Mouse (Mus musculus) c-Kit-positive CD71-negative TER-119-negative erythroid progenitor cells, embryonic 14.5 days (primary cell): ENCODE results near the gene Tph1.
"Not testable (repeated sequence)": the region's sequence is repeated elsewhere in the genome, so short reads cannot be mapped to it uniquely, and the experiment has no call there.

ENCODE experiments used
- DNase-seq: peaks from one replicate; pipeline ENCODE4 v3.0.0-alpha.2; 2013; ENCODE audit warnings: low read depth

Tph1 gene

DNA sequence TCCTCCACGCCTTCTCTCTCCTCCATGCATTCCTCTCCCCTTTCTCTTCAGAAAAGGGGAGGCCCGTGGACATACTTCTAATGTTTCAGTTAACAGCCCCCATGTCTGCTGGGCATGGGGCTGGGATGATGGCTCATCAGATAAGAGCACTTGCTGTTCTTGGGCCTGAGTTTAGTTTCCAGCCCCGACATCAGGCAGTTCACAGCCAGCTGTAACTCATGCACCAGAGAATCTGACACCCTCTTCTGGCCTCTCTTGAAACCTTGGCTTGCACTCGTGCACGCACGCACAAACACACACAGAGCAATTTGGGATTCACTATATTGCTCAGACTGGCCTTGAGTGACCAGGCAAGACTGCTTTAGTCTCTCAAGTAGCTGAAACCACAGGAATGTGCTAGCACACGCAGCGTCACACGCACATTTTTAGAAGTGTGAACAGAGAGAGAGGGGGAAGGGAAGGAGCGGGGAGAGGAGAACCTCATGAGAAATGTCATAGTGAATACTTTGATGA, at the start of gene Tph1:
Gene Tph1, minus strand, starts transcription at position 378 of the 513 bp plus-strand sequence.
- DNase-seq: no peak

DNA sequence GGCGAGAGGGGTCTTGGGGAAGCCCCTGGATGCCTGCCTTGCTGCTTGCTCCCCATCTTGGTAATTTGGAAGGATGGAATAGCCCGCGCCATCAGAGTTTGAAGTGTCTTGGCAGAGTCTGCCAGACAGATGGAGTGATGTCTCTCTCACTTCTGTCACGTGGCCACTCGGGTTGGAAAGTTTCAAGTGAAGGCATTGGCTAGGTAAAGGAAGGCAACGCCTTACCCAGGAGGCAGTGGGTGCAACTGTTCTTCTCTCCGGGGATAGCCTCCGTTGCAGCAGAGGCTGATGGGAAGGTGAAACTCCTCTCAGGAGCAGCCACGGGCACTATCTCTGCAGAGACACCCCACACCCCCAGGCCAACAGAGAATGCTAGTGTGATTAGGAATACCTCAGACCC, 48.1 kb upstream of the Tph1 start:
- no peak for DNase-seq

DNA sequence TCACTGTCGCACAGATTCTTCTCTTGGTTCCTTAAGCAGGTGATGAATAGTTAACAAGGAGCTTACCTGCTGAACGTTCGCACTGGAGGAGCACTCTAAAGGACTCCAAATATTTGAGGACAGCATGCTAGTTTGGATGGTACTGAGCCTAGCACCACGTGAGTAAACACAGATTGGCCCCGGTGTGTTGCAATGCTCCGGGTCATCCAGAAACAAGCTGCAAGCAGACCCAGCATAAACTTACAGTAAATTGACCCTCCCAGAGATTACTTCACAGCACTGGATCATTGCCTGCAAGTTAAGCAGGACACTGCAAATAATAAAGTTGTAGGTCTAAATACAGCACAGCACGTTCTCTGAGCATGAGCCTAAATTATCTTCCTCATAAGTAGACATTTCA, 47.2 kb upstream of the Tph1 start:
- no peak for DNase-seq

DNA sequence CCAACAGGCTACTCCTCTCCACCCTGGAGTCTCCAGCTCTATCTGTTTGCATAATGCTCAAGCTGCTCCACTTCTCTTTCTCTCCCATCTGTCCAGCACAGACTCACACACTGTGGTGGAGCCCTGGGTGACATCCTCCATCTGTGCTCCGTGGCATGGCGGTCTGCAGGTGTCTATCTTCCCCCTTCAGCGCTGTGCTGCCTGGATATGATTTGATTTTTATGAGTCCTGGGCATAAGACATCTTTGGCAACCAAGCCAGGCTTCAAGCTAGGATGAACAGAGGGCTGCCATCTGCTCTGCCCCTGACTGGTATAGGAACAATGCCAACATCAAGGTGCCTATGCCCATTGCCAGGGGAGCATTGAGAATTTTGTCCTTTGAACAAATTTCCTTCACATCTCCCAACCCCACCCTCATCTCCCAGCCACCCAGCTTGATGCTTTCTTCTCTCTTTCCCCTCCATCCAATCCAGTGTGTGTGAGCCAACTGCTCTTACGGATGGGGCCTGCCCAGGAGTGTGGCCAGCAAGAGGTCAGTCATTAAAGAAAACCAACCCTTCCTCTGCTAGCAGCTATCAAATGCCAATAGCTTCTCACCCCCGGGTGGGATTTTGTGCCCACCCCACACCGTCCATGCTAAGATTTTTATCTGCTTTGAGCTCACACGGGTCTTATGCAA, 46.4 kb upstream of the Tph1 start:
- DNase-seq: no peak

DNA sequence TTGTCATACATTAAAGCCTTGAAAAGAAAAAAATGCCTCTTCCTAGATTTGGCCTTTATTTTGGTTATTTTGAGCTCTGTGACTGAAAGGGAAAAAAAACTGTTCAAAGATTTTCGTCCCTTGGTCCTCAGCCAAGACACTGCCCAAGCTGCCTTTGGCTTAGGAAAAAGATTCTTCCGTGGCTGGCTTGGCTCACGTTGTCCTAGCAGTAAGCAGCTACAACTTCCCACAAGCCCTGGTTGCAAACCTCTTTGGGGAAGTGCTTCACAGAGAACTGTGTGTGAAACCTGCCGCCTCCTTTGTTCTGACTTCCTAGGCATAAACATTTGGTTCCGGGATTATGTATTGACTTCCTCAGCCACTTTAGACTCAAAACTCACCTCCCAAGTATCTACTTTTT, 44.6 kb upstream of the Tph1 start:
- no peak for DNase-seq

DNA sequence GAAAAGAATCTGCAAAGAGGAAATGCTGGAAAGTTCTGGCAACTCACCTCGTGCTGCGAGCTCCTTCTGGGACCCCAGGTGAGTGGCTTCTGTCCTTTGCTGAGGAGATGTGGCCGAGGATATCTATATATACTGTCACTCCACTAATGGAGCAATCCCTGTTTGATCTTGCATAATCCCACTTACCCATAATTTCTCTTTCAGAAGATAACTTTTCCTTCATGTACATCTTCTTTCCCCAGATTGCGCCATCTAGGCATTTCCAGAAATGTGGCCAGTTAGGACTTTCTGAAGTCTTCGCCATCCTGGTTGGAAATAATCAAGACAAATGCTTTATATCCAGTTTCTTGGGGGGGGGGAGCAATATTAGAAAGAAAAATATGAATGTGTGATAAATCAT, 43.3 kb upstream of the Tph1 start, which contains the start of gene Saa3:
Gene Saa3, minus strand, starts transcription at position 101 of the 400 bp plus-strand sequence.
- DNase-seq: no peak

DNA sequence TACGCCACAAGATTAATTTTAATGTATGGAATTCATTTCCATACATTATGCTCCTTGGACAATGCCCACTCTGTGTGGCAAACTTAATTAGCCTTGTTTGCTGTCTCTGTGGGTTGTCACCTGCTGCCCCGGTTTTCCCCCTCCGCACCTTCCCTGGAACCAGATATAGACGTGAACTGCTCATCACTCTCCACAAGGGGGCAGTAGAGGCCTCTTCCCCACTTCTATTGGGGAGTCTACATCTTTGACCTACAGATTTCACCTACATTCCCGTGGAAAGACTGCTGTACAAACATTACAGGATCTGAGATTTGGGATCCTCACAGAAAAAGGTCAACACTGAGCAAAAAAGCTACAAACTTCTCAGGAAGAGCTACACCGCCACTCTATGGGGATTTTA, 42.2 kb upstream of the Tph1 start:
- DNase-seq: peak; percentile 72

DNA sequence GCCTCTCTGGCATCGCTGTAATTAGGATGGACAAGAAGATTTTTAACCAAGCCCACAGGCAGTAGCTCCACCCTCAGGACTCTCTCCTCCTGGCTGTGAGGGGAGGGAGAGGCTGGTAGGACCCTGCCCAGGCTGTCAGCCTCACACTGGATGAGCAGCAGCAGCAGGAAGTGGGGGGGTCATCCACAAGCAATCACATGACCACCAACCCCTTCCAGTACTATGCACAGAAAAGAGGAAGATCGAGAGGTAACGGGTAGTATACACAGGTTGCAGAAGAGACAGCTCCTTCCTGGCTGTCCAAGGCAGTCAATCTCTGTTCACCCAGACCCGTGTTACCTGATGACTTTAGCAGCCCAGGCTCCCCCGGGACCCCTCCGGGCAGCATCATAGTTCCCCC, 39.9 kb upstream of the Tph1 start:
- DNase-seq: no peak

DNA sequence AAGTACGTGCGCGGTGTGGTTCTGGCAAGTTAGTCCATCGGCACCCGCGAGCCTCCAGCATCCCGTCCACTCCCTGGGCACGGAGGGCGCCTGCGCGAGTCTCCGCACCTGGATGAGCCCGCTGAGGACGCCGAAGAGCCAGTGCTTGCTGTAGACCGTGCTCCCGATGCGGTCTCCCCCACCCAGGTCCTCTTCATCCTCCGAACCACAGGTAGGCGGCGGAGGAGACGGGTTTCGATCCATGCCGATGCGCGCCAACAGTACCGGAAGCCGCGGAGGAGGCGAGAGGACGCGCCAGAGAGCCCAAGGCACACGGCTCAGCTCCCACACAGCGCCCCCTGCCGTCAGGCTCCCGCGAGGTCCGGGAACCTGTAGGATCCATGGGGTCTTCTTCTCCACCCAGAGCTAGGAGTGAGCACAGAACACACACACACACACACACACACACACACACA, 38.1 kb upstream of the Tph1 start, which contains the start of gene Saal1:
Gene Saal1, minus strand, starts transcription at position 291 of the 455 bp plus-strand sequence.
- peak; percentile 90 for DNase-seq

DNA sequence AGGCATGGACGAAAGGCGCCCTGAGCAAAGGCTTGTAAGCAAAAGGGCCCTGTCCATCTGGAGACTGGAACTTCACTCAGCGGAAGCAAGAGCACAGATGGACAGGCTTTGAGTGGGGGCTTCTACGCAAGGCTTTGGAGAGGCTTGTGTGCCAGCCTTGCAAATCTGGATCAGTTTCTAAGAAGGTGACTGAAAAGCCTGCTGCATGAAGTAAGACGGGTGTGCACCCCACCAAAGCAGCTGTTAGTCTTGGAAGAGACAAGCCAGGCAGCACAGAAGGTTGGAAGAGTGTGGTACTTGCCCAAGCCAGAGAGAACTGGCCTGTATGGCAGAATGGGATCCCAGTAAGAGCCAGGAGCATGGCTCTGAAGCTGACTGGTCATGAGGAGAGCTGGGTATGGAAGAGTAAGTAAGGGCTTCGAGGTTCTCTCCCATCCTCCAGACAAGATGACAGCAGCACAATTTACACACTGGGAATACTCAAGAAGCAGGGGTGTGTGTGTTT, 28.2 kb upstream of the Tph1 start:
- no peak for DNase-seq

DNA sequence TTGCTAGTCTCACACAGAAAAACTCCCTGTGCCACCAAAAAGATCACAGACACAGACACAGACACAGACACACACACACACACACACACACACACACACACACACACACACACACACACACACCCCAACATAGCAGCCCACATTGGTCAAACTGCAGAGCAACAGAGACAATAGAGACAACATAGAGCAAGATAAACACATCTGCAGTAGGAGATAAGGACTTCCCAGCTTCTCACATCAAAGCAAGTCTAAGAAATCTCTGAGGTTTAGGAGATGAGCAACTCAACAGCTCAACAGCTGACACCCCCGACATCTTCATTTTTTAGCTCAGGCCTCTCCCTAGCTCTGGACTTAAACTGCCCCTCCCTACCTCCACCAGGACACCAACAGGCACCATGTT, 24.4 kb upstream of the Tph1 start:
- no peak for DNase-seq

DNA sequence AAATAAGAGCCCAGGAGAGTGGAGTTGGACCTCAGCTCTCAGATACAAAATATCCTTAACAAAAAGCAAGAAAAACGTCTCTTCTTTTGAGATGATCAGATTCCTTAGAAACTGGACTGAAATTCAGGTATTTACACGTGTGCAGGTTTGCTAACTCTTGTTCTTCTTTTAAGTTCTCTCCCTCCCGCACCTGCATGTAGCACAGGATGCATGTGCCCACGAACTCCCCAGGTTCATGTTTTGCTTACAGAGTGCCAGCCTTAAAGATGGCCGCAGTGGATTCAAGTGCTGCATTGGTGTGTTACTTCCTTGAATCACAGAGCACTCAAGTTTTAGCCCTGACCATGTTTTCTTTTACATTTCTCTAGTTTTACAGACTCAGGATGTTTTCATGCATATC, 14.5 kb upstream of the Tph1 start:
- DNase-seq: no peak

DNA sequence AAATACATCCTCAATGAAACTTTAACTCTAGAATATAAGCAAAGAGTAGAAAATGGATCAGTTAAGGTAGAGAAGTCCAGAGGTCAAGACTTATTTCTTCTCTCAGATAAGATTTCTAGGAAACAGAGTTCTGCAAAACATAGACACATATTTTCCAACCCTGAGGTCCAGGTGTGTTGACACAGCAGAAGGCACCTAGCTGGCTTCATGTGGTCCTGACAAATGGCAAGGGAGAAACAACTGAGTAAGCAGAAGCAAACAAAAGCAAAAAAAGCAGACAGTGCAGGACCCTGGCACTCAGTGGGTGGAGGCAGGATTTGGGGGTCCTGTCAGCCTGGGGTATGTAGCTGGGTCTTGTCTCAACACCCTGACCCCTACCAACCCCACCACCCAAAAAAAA, 8.4 kb upstream of the Tph1 start:
- DNase-seq: no peak

DNA sequence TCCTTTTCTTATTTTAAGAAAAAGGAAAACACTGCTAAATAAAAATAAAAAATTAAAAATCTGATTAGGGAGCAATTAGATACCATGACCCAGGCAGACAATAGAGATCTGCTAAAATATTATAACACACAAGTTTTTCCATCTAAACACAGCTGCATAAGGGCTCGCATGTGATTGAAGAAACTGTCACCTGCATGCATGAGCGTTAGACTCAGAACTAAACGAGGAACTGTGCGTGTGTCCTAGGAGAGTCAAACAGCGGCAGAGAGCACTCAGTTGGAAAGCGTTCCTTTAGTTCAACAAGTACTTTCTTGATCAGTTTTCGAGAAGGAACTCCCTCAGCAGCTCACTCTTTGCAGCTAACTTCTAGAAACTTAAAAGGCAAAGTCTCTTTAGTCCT, 6.7 kb upstream of the Tph1 start:
- DNase-seq: not testable (repeated sequence)

DNA sequence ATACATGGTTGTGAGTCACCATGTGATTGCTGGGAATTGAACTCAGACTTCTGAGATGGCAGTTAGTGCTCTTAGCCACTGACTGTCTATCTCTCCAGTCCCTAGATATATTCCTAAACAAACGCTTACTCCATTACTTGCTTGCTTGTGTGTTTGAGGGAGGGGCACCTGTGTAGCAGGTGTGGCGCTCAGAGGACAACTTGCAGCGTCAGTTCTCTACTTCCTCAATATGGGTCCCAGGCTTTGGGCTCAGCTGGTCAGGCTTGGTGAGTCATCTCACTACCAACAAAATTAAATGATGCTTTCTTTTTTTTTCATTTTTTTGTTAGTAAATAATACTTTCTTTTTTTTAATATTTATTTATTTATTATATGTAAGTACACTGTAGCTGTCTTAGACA, 6.1 kb upstream of the Tph1 start:
- no peak for DNase-seq

DNA sequence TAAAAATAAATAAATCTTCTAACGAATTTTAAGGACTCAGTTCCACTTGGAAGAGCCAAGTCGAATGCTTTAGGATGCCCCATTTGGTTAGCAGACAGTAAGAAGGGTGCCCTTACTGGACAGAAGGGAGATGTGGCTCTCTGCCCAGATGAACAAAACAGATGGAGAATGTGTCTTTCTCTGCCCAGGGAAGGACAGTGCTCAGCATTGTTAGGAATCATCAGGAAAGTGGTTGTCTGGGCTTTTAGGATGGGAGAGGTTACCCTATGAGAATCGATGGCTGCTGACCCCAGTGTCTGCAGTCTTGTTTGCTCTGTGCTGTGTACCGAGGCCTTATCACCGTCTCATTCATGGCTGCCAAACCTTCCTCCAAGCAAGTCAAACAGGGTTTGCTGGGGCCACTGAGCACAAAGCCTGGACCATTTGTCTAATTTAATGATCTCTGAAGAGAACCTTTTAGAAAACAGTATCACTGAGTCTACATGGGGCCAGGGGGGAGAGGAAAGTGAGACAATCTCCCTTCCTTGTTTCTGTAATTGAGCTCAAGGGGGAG, 4.5 kb upstream of the Tph1 start:
- no peak for DNase-seq

DNA sequence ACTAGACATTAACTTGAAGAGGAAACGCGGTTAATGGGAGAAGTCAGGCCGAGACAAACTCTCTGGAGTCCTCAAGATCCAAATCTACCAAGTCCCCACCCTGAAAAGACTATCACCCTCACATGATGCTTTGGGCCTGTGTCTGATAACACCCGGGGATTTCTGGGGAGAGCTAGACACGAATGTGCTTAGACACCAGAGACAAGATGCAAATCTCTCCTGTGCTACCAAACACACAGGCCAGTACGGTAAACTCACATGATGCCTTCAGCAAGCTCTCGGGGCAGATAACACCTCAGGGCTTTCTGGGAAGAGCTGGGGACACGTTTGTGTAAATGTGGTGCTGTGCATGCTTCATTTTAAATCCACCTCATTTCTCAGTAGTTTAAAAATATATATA, 3.5 kb upstream of the Tph1 start:
- DNase-seq: no peak

DNA sequence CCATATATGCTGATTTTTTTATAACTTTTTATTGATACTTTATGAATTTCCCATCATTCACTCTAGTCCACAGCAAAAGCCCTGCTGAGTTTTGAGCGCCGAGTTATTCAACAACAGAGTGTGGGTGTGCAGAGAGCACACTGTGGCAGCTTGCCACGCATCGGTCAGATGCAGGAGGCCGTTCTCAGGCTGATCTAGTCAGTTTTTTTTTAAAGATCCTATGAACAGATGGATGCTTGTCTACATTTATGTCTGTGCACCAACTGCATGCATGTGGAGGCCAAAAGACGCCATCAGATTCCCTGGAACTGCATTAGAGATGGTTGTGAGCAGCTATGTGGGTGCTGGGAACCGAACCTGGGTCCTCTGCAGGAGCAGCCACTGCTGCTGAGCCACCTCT, 2.7 kb upstream of the Tph1 start:
- DNase-seq: no peak

DNA sequence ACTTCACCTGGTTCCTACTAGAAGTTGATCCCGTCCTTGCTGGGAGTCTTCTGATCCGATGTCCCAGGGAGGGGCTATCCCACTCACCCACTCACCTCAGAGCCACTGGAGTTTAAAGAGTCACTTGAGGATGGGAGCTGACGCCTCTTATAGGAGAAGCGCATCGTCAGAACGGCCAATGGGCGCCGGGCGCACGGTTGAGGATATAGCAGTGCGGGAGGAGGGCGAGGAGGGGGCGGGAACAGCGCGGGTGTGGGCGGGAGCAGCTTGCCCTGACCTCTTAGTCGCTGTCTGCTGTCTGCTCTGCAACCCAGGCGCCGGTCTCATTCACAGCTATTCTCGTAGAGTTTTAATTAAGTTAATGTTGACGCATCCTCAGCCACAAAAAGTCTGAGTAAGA, 5.1 kb downstream of the Tph1 start:
- DNase-seq: no peak

DNA sequence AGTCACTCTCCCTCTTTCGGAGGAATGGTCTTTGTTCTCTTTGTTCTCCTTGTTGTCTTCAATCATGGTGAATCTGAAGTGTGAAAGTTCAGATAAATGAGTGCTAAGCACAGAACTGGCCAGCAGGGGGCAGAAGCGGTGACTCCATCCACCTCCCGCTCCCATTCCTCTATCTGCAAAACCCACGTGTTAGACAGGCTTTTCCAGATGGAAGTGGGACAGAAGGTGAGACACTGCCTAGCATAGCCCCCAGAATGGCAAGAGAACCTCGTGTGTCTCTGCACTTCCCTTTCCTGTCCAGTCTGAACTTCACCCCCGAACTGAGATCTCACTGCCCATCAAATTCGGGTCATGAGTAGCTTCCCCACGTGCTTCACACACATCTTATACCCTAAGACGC, 7.1 kb downstream of the Tph1 start:
- DNase-seq: no peak

DNA sequence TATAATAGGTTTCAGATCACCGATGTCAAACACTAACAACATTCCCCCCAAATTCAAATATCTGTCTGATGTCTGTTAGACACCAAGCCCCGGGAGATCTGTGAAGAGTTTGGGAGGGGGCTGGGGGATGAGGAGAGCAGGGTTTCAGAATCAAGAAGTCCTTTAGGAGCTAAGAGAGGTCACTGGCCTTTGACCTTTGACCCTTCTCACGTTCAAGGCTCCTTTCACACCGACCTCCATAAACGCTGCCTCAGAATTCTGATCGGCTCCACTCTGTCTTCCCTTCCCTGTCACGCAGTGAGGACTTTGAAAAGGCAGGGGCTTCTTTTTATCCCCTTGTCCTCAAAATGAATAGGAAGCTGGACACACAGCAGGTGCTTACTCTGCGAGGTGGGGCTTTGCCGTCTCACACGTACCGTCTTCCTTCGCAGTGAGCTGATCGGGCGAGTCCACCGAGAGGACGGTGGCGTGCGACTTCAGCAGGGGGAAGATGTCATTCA, 10.7 kb downstream of the Tph1 start:
- no peak for DNase-seq

DNA sequence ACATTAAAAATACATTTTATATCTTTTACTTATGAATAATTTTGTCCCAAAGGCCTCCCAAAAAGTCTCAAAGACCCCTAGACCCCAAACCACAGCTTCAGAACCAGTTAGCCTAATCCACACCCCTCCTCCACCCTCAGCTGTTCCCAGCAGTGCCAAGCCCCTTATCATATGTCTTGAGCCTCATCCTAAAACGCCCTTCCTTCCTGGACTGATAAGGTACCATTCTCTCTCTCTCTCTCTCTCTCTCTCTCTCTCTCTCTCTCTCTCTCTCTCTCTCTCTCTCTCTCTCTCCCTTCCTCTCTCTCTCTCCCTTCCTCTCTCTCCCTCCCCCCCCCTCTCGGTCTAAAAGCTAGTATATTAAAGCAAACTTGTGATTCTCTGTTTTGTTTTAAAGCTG, 20.1 kb downstream of the Tph1 start:
- DNase-seq: no peak

DNA sequence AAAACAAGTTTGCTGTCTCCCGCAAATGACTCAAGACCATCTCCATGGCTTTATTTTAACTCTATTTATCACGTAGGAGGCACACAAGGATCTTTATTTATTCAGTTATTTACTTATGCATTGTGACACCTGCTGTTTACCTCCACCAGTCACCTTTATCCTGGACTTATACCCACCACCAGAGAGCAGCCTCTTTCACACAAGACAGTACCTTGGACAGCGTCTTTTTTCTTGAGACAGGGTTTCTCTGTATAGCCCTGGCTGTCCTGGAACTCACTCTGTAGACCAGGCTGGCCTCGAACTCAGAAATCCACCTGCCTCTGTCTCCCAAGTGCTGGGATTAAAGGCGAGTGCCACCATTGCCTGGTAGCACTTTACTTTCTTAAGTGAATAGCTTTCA, 22.1 kb downstream of the Tph1 start:
- not testable (repeated sequence) for DNase-seq
